Mouse (Mus musculus) CH12.LX (cell line): Measurements from ENCODE around the gene Pop7. TPM values are rescaled to one million over a fixed set of nuclear protein-coding genes. Genes with fewer than 3 reads are reported as not detected.
A peak's percentile ranks its signal among the peaks of the same experiment; 100 is the strongest.

Experiments used
- DNase-seq: peaks from one replicate; pipeline ENCODE4 v3.0.0-alpha.2; 2013; ENCODE audit errors: extremely low read depth
- H3K27ac ChIP-seq: 2 replicates; pipeline ENCODE4 v1.5.1; 2012; ENCODE audit warnings: low read depth, mild to moderate bottlenecking, control low read depth, moderate library complexity; ENCODE audit not compliant: insufficient read depth
- H3K27me3 ChIP-seq: replicated peaks from 2 replicates; pipeline ENCODE3; 2012; ENCODE audit warnings: inconsistent platforms
- H3K36me3 ChIP-seq, 2 experiments: replicated peaks in 1 of 2; 2 replicates each; pipeline versions ENCODE3 to v1.6.1; 2012; ENCODE audit warnings: inconsistent platforms in 1 of 2, low read length in 1 of 2, mild to moderate bottlenecking in 1 of 2, mixed read lengths in 1 of 2, moderate library complexity in 1 of 2; ENCODE audit not compliant: control insufficient read depth in 1 of 2, insufficient read depth in 1 of 2
- H3K4me1 ChIP-seq, 2 experiments: 2 replicates each; pipeline ENCODE4 v1.6.1; 2012; ENCODE audit warnings: inconsistent platforms in 1 of 2, moderate library complexity in 1 of 2; ENCODE audit not compliant: insufficient read depth in 2 of 2, control insufficient read depth in 1 of 2
- H3K4me2 ChIP-seq: 2 replicates; pipeline ENCODE4 v1.6.1; 2012; ENCODE audit warnings: low read depth, mild to moderate bottlenecking, control low read depth; ENCODE audit not compliant: poor library complexity, insufficient read depth, severe bottlenecking
- H3K4me3 ChIP-seq, 3 experiments: fragments of 150-350 bp in 1 of 3; sonication (generic) in 1 of 3; replicated peaks in 1 of 3; 2 replicates each; pipeline versions ENCODE3 to v1.5.1; 2011 to 2012; ENCODE audit warnings: low read depth in 2 of 3, low read length in 2 of 3, mild to moderate bottlenecking in 2 of 3, moderate library complexity in 2 of 3, control low read depth in 1 of 3, improper control_type of control experiment in 1 of 3, inconsistent platforms in 1 of 3, mixed read lengths in 1 of 3; ENCODE audit not compliant: poor library complexity in 1 of 3
- H3K79me2 ChIP-seq: replicated peaks from 2 replicates; pipeline ENCODE4 v1.6.1; 2012; ENCODE audit warnings: mild to moderate bottlenecking, moderate library complexity; ENCODE audit not compliant: control insufficient read depth, poor library complexity, insufficient read depth, severe bottlenecking; ENCODE audit errors: extremely low read depth
- H3K9ac ChIP-seq: 2 replicates; pipeline ENCODE4 v1.6.1; 2012; ENCODE audit warnings: low read depth, mild to moderate bottlenecking, control low read depth, moderate library complexity; ENCODE audit not compliant: insufficient read depth
- H3K9me3 ChIP-seq: replicated peaks from 2 replicates; pipeline ENCODE3; 2012; ENCODE audit warnings: low read length, inconsistent platforms, mixed read lengths
- BHLHE40 ChIP-seq: IDR thresholded peaks from 2 replicates; pipeline ENCODE4 v1.6.1; 2011; ENCODE audit warnings: mild to moderate bottlenecking, low read depth, low read length, improper control_type of control experiment
- CHD2 ChIP-seq: IDR thresholded peaks from 2 replicates; pipeline ENCODE4 v1.6.1; 2011; ENCODE audit warnings: low read length, improper control_type of control experiment
- CTCF ChIP-seq, 2 experiments: IDR thresholded peaks in 1 of 2; conservative IDR thresholded peaks in 1 of 2; 2 replicates each; pipeline ENCODE4 v1.5.1; 2011 to 2012; ENCODE audit warnings: low read depth in 2 of 2, low read length in 2 of 2, improper control_type of control experiment in 1 of 2, inconsistent platforms in 1 of 2, mild to moderate bottlenecking in 1 of 2, moderate library complexity in 1 of 2
- E2F4 ChIP-seq: IDR thresholded peaks from 2 replicates; pipeline ENCODE4 v1.6.1; 2011; ENCODE audit warnings: low read depth, low read length, improper control_type of control experiment; ENCODE audit not compliant: insufficient replicate concordance
- ELF1 ChIP-seq: IDR thresholded peaks from 2 replicates; pipeline ENCODE4 v1.6.1; 2014; ENCODE audit warnings: low read depth, mild to moderate bottlenecking, inconsistent platforms, low read length, improper control_type of control experiment
- EP300 ChIP-seq: IDR thresholded peaks from 2 replicates; pipeline ENCODE4 v1.6.1; 2011; ENCODE audit warnings: low read length, improper control_type of control experiment
- GABPA ChIP-seq: IDR thresholded peaks from 2 replicates; pipeline ENCODE4 v1.6.1; 2012; ENCODE audit warnings: low read depth, low read length, improper control_type of control experiment, inconsistent platforms; ENCODE audit not compliant: insufficient replicate concordance
- JUN ChIP-seq: IDR thresholded peaks from 2 replicates; pipeline ENCODE4 v1.6.1; 2011; ENCODE audit warnings: low read depth, mild to moderate bottlenecking, low read length, improper control_type of control experiment, moderate library complexity; ENCODE audit not compliant: insufficient read depth
- JUND ChIP-seq: conservative IDR thresholded peaks from 2 replicates; pipeline ENCODE4 v1.6.1; 2011; ENCODE audit warnings: low read depth, low read length, improper control_type of control experiment
- KAT2A ChIP-seq: IDR thresholded peaks from 2 replicates; pipeline ENCODE4 v1.6.1; 2012; ENCODE audit warnings: low read length, improper control_type of control experiment, inconsistent platforms; ENCODE audit not compliant: insufficient replicate concordance
- MAFK ChIP-seq: IDR thresholded peaks from 2 replicates; pipeline ENCODE4 v1.6.1; 2011; ENCODE audit warnings: low read length, improper control_type of control experiment; ENCODE audit not compliant: insufficient replicate concordance
- MAX ChIP-seq: IDR thresholded peaks from 2 replicates; pipeline ENCODE4 v1.6.1; 2011; ENCODE audit warnings: low read length, improper control_type of control experiment
- MAZ ChIP-seq: IDR thresholded peaks from 2 replicates; pipeline ENCODE4 v1.6.1; 2012; ENCODE audit warnings: low read depth, mild to moderate bottlenecking, inconsistent platforms, low read length, improper control_type of control experiment, moderate library complexity
- MEF2A ChIP-seq: IDR thresholded peaks from 2 replicates; pipeline ENCODE4 v1.6.1; 2014; ENCODE audit warnings: low read depth, mild to moderate bottlenecking, inconsistent platforms, low read length, improper control_type of control experiment, borderline replicate concordance
- MXI1 ChIP-seq: IDR thresholded peaks from 2 replicates; pipeline ENCODE4 v1.6.1; 2011; ENCODE audit warnings: mild to moderate bottlenecking, low read depth, low read length, improper control_type of control experiment
- MYC ChIP-seq: IDR thresholded peaks from 2 replicates; pipeline ENCODE4 v1.6.1; 2011; ENCODE audit warnings: low read depth, mild to moderate bottlenecking, improper control_type of control experiment, low read length
- NELFE ChIP-seq: IDR thresholded peaks from 2 replicates; pipeline ENCODE4 v1.6.1; 2011; ENCODE audit warnings: low read depth, low read length, improper control_type of control experiment
- NRF1 ChIP-seq: IDR thresholded peaks from 2 replicates; pipeline ENCODE4 v1.6.1; 2014; ENCODE audit warnings: low read depth, mild to moderate bottlenecking, inconsistent platforms, low read length, improper control_type of control experiment, moderate library complexity
- PAX5 ChIP-seq: IDR thresholded peaks from 2 replicates; pipeline ENCODE4 v1.6.1; 2012; ENCODE audit warnings: low read length, inconsistent platforms, mixed read lengths
- POLR2A ChIP-seq: IDR thresholded peaks from 2 replicates; pipeline ENCODE4 v1.6.1; 2011; ENCODE audit warnings: low read depth, mild to moderate bottlenecking, improper control_type of control experiment, low read length
- POLR2AphosphoS2 ChIP-seq: IDR thresholded peaks from 2 replicates; pipeline ENCODE4 v1.6.1; 2011; ENCODE audit warnings: low read depth, low read length, improper control_type of control experiment
- RAD21 ChIP-seq: IDR thresholded peaks from 2 replicates; pipeline ENCODE4 v1.6.1; 2011; ENCODE audit warnings: low read depth, mild to moderate bottlenecking, low read length, improper control_type of control experiment, moderate library complexity
- RCOR1 ChIP-seq: conservative IDR thresholded peaks from 2 replicates; pipeline ENCODE4 v1.6.1; 2012; ENCODE audit warnings: low read depth, mild to moderate bottlenecking, inconsistent platforms, low read length, improper control_type of control experiment
- SIN3A ChIP-seq: IDR thresholded peaks from 2 replicates; pipeline ENCODE4 v1.6.1; 2012; ENCODE audit warnings: low read length, improper control_type of control experiment, inconsistent platforms
- SMC3 ChIP-seq: IDR thresholded peaks from 2 replicates; pipeline ENCODE4 v1.6.1; 2011; ENCODE audit warnings: low read depth, low read length, improper control_type of control experiment
- TBP ChIP-seq: conservative IDR thresholded peaks from 2 replicates; pipeline ENCODE4 v1.6.1; 2011; ENCODE audit warnings: low read depth, low read length, improper control_type of control experiment
- TCF12 ChIP-seq: IDR thresholded peaks from 2 replicates; pipeline ENCODE4 v1.6.1; 2014; ENCODE audit warnings: low read depth, mild to moderate bottlenecking, inconsistent platforms, low read length, improper control_type of control experiment
- UBTF ChIP-seq: IDR thresholded peaks from 2 replicates; pipeline ENCODE4 v1.6.1; 2012; ENCODE audit warnings: low read depth, mild to moderate bottlenecking, inconsistent platforms, low read length, improper control_type of control experiment, moderate library complexity
- USF1 ChIP-seq: IDR thresholded peaks from 2 replicates; pipeline ENCODE4 v1.6.1; 2014; ENCODE audit warnings: low read depth, mild to moderate bottlenecking, inconsistent platforms, low read length, improper control_type of control experiment
- USF2 ChIP-seq: conservative IDR thresholded peaks from 2 replicates; pipeline ENCODE4 v1.6.1; 2011; ENCODE audit warnings: low read depth, low read length, improper control_type of control experiment
- ZC3H11A ChIP-seq: IDR thresholded peaks from 2 replicates; pipeline ENCODE4 v1.6.1; 2012; ENCODE audit warnings: low read depth, mild to moderate bottlenecking, inconsistent platforms, low read length, improper control_type of control experiment
- ZKSCAN1 ChIP-seq: IDR thresholded peaks from 2 replicates; pipeline ENCODE4 v1.6.1; 2012; ENCODE audit warnings: low read depth, inconsistent platforms, low read length, improper control_type of control experiment, borderline replicate concordance
- ZNF384 ChIP-seq: IDR thresholded peaks from 2 replicates; pipeline ENCODE4 v1.6.1; 2012; ENCODE audit warnings: low read depth, low read length, improper control_type of control experiment, inconsistent platforms
- dilution Hi-C: fragments of 300-500 bp; cut with MboI; formaldehyde crosslinking; loops from 2 replicates; pipeline ENCODE4 v1.14.3; 2020; ENCODE audit warnings: low sequenced_read_pairs; ENCODE audit not compliant: extremely low pct_unique_long_range_greater_than_20kb, extremely low pct_ligation_motif_present
- in situ Hi-C: fragments of 300-500 bp; cut with MboI; formaldehyde crosslinking; loops from 3 replicates; pipeline ENCODE4 v1.14.3; 2019; ENCODE audit warnings: low sequenced_read_pairs, low pct_ligation_motif_present, low pct_unique_long_range_greater_than_20kb, mixed read lengths
- polyA plus RNA-seq: library from polyadenylated mRNA; unstranded; fragments of >175 nt; gene quantifications from 2 replicates; pipeline ENCODE4 v1.2.1, GENCODE M21; 2012; ENCODE audit warnings: low read depth; ENCODE audit not compliant: insufficient read length
- total RNA-seq, 2 experiments: library from RNA; depleted of rRNA; stranded (reverse); fragments of 300-350 nt in 1 of 2; fragments of >200 nt in 1 of 2; gene quantifications; 2 replicates each; pipeline ENCODE4 v1.2.3; 2012 to 2014

The Pop7 gene
- total and polyA plus RNA-seq, 3 experiments: 35.0 to 44.2 (median 38.5) TPM

GRCm38 (mm10) chr5:137504041-137504440 is 1.7 kb upstream of the Pop7 start:
- Histone ChIP-seq H3K4me3 (no peak overlapping the region), H3K36me3 (peaks cover 0 to 11% of the 10 kb centered on the region in 2 experiments), H3K9ac (no peak overlapping the region), H3K4me1 (peaks cover 2 to 14% of the 10 kb centered on the region in 2 experiments; a peak in 3 of 4 replicates), H3K4me2 (no peak overlapping the region), H3K9me3 (peaks cover 3% of the 10 kb centered on the region), H3K27ac (no peak overlapping the region), H3K79me2 (no peaks in the 10 kb centered on the region; the same call in 1 of the 2 replicates), H3K27me3 (peaks cover 17% of the 10 kb centered on the region)
- TF ChIP-seq CTCF (conservative IDR thresholded peaks at IDR 0.05 in 1 of 2, IDR thresholded peaks at IDR 0.05 in 1 of 2; ENCODE audit: low read depth in 2 of 2, low read length in 2 of 2) (peak in 1 of 2 experiments; percentile 48; a peak in 3 of 4 replicates), MYC (no peak), ZNF384 (no peak)
- dilution Hi-C loops (no loop called here), in situ Hi-C loops (loop anchor here (25.0 kb wide), 1 partner anchor 258 kb away; no protein-coding TSS in a partner anchor)
- peak; percentile 48 for DNase-seq

DNA sequence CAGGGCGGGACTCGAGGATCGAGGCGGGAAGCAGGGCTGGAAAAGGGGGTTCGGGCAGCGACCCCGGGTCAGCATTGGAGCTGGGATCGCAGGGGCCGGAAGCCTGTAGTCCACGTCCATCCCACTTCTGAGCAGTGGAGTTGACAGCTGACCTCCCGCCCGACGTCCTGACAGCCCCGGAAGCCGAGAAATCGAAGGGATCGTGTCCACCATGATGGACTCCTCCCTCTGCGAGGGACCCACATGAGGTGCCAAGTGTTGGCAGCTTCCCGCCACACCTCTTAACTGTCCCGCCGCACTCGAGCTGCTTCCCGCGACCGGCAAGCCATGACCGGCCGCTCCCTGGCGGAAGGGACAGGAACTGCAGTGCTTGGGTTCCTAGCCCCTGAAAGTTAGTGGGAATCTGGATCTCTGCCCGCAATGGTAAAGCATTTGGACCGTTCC is 371 bp upstream of the Pop7 start:
- H3K4me3 ChIP-seq: peak overlapping the region; percentile 71 to 79 (median 72)
- H3K27ac ChIP-seq: peak overlapping the region; percentile 42; the same call in 1 of the 2 replicates
- dilution Hi-C loops (no loop called here), in situ Hi-C loops (loop anchor here (25.0 kb wide), 1 partner anchor 260 kb away; no protein-coding TSS in a partner anchor)
- H3K79me2 ChIP-seq: no peaks in the 10 kb centered on the region; the same call in 1 of the 2 replicates
- H3K4me2 ChIP-seq: peak overlapping the region; percentile 71
- H3K9ac ChIP-seq: peak overlapping the region; percentile 58
- H3K4me1 ChIP-seq: peaks cover 2 to 14% of the 10 kb centered on the region in 2 experiments; a peak in 3 of 4 replicates
- H3K27me3 ChIP-seq: peaks cover 6% of the 10 kb centered on the region
- peaks cover 3% of the 10 kb centered on the region for H3K9me3 ChIP-seq
- H3K36me3 ChIP-seq: peaks cover 0 to 11% of the 10 kb centered on the region in 2 experiments
- DNase-seq: peak; percentile 82
- TF ChIP-seq KAT2A (no peak), JUN (no peak), USF1 (no peak), MAZ (no peak), BHLHE40 (no peak), MEF2A (no peak), POLR2A (peak; percentile 59; the same call in 1 of the 2 replicates), ELF1 (no peak), TCF12 (no peak), NRF1 (no peak), RCOR1 (no peak), RAD21 (peak; percentile 6; the same call in 1 of the 2 replicates), CHD2 (no peak), EP300 (no peak), USF2 (no peak), SIN3A (peak; percentile 63; the same call in 1 of the 2 replicates), ZNF384 (no peak), UBTF (no peak; the same call in 1 of the 2 replicates), MXI1 (peak; percentile 78), MAFK (no peak), POLR2AphosphoS2 (peak; percentile 52; the same call in 1 of the 2 replicates), MAX (peak; percentile 87), E2F4 (peak; percentile 71; the same call in 1 of the 2 replicates), GABPA (no peak), ZKSCAN1 (no peak), TBP (0 out of 2 replicates have a peak, but pooled peaks have one; percentile 20), SMC3 (peak; percentile 33), PAX5 (no peak), JUND (no peak), ZC3H11A (no peak), NELFE (peak; percentile 35; the same call in 1 of the 2 replicates)
